Mouse (Mus musculus): Measurements from ENCODE around the gene Xbp1.

GRCm38 (mm10) chr11:5495286-5495832 is 25.1 kb upstream of the Xbp1 start:
- TF ChIP-seq CTCF (IDR thresholded peaks at IDR 0.05; ENCODE audit: low read depth, low read length) (no peak), POLR2A (IDR thresholded peaks at IDR 0.05; ENCODE audit: borderline replicate concordance, low read depth, low read length) (no peak)
